Mouse (Mus musculus) macrophage (primary cell): Measurements from ENCODE around the gene Vmn1r183. TPM values are rescaled to one million over a fixed set of nuclear protein-coding genes. Genes with fewer than 3 reads are reported as not detected.

Source experiments
- polyA plus RNA-seq: library from polyadenylated mRNA; stranded (reverse); fragments of 250-400 nt; gene quantifications from 3 replicates; pipeline ENCODE4 v1.2.4, GENCODE M21; 2018; ENCODE audit warnings: inconsistent platforms

Vmn1r183 gene
- polyA plus RNA-seq, 1 experiment from 2014 or later: not detected

Other genes with a start within 250 kb of the Vmn1r183 start
- not detected in 3 replicates for gene Vmn1r175, start 242.6 kb upstream of the Vmn1r183 start, polyA plus RNA-seq
- not detected in 3 replicates for gene Vmn1r176, start 215.9 kb upstream of the Vmn1r183 start, polyA plus RNA-seq
- not detected in 3 replicates for gene Vmn1r177, start 186.8 kb upstream of the Vmn1r183 start, polyA plus RNA-seq
- not detected in 3 replicates for gene Vmn1r178, start 161.2 kb upstream of the Vmn1r183 start, polyA plus RNA-seq
- gene Vmn1r179, start 126.3 kb upstream of the Vmn1r183 start, polyA plus RNA-seq: not detected in 3 replicates
- gene Vmn1r180, start 102.6 kb upstream of the Vmn1r183 start, polyA plus RNA-seq: not detected in 3 replicates
- not detected in 3 replicates for gene Vmn1r181, start 78.6 kb upstream of the Vmn1r183 start, polyA plus RNA-seq
- not detected in 3 replicates for gene V1rd19, start 51.6 kb upstream of the Vmn1r183 start, polyA plus RNA-seq
- 6.8 to 10.4 TPM (median 9.0 TPM) in 3 replicates for gene Zfp180, start 28.7 kb downstream of the Vmn1r183 start, polyA plus RNA-seq
- gene Zfp112, start 59.1 kb downstream of the Vmn1r183 start, polyA plus RNA-seq: 0.21 to 0.39 TPM (median 0.21 TPM) in 3 replicates
- 1.7 to 4.9 TPM (median 2.7 TPM) in 3 replicates for gene Zfp235, start 80.9 kb downstream of the Vmn1r183 start, polyA plus RNA-seq
- 0.06 to 0.09 TPM in 2 of 3 replicates, not detected in the other for gene Zfp114, start 121.8 kb downstream of the Vmn1r183 start, polyA plus RNA-seq
- gene Zfp111, start 158.2 kb downstream of the Vmn1r183 start, polyA plus RNA-seq: 3.9 to 7.1 TPM (median 4.4 TPM) in 3 replicates
- 0.92 to 1.6 TPM (median 1.1 TPM) in 3 replicates for gene Zfp109, start 184.3 kb downstream of the Vmn1r183 start, polyA plus RNA-seq
- 1.1 to 2.5 TPM (median 1.6 TPM) in 3 replicates for gene Zfp108, start 201.5 kb downstream of the Vmn1r183 start, polyA plus RNA-seq
- gene Zfp93, start 217.2 kb downstream of the Vmn1r183 start, polyA plus RNA-seq: 0.32 to 0.66 TPM (median 0.48 TPM) in 3 replicates
- 5.6 to 8.2 TPM (median 7.2 TPM) in 3 replicates for gene Zfp61, start 248.0 kb downstream of the Vmn1r183 start, polyA plus RNA-seq